Mouse (Mus musculus) ES-E14 (cell line): ENCODE measurements around the gene Isg20l2.
A peak's percentile ranks its signal among the peaks of the same experiment; 100 is the strongest.

Source experiments
- ZC3H11A ChIP-seq: IDR thresholded peaks from 2 replicates; pipeline ENCODE4 v1.6.1; 2012; ENCODE audit warnings: low read depth, mild to moderate bottlenecking, inconsistent platforms, low read length, borderline replicate concordance
- ZNF384 ChIP-seq: IDR thresholded peaks from 2 replicates; pipeline ENCODE4 v1.6.1; 2012; ENCODE audit warnings: low read depth, low read length, inconsistent platforms

DNA sequence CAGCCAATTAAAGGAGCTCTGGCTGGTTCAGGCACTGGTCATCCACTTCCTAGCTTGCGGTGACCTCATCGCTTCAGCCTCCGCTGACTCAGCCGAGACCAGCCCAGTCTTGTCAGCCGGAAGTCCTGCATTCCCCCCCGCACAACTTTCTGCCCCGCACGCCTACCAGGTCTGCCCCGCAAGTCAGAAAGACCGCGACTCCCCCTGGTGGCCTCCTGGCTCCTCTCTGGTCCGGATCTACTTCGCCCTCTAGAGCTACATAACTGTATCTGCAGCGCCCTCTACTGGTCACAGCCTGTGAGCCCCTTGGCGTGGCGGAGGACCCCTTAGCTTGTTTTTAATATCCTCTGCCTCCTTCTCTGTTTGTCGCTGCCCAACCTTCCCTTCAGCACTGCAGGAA, 56.8 kb downstream of the Isg20l2 start:
- TF ChIP-seq ZNF384 (no peak), ZC3H11A (peak; percentile 84)
